Mouse (Mus musculus) hindbrain, embryonic 12.5 days (tissue): Measurements from ENCODE around the gene Baz2b. TPM values are rescaled to one million over a fixed set of nuclear protein-coding genes. Genes with fewer than 3 reads are reported as not detected.

Experiments
- ATAC-seq: fragments of 200-750 bp; cut with Nextera tagmentation; 2 replicates; pipeline ENCODE4 v1.8.0; 2017; ENCODE audit warnings: moderate TSS enrichment; ENCODE audit not compliant: low FRiP score
- H3K27ac ChIP-seq: fragments of 300-500 bp; sonication (generic); 2 replicates; pipeline ENCODE4 v1.5.1; 2016; ENCODE audit warnings: mild to moderate bottlenecking
- H3K27me3 ChIP-seq: fragments of 300-500 bp; sonication (generic); 2 replicates; pipeline ENCODE4 v1.6.1; 2016; ENCODE audit warnings: mild to moderate bottlenecking
- H3K36me3 ChIP-seq: fragments of 300-500 bp; sonication (generic); 2 replicates; pipeline ENCODE4 v1.6.1; 2016; ENCODE audit warnings: mild to moderate bottlenecking
- H3K4me1 ChIP-seq: fragments of 300-500 bp; sonication (generic); 2 replicates; pipeline ENCODE4 v1.6.1; 2016
- H3K4me2 ChIP-seq: fragments of 300-500 bp; sonication (generic); replicated peaks from 2 replicates; pipeline ENCODE4 v1.6.1; 2016; ENCODE audit warnings: mild to moderate bottlenecking
- H3K4me3 ChIP-seq: fragments of 300-500 bp; sonication (generic); 2 replicates; pipeline ENCODE4 v1.5.1; 2016; ENCODE audit warnings: mild to moderate bottlenecking
- H3K9ac ChIP-seq: fragments of 300-500 bp; sonication (generic); 2 replicates; pipeline ENCODE4 v1.6.1; 2016; ENCODE audit warnings: mild to moderate bottlenecking, moderate library complexity
- H3K9me3 ChIP-seq: fragments of 300-500 bp; sonication (generic); replicated peaks from 2 replicates; pipeline ENCODE4 v1.6.1; 2016; ENCODE audit warnings: mild to moderate bottlenecking
- WGBS: fragments of 180-500 bp; shearing (Covaris S2); methylation state at CpG from one replicate; pipeline ENCODE4 v1.1.7; 2016; 5-methylcytosine and 5-hydroxymethylcytosine counted together
- polyA plus RNA-seq: library from polyadenylated mRNA; unstranded; fragments of >200 nt; fragmentation: Nextera tagmentation; extraction: Ambion mirVana; gene quantifications from 2 replicates; pipeline ENCODE4 v1.2.1, GENCODE M21; 2016

Baz2b gene
- polyA plus RNA-seq, 1 experiment from 2014 or later = 92.4 TPM

DNA sequence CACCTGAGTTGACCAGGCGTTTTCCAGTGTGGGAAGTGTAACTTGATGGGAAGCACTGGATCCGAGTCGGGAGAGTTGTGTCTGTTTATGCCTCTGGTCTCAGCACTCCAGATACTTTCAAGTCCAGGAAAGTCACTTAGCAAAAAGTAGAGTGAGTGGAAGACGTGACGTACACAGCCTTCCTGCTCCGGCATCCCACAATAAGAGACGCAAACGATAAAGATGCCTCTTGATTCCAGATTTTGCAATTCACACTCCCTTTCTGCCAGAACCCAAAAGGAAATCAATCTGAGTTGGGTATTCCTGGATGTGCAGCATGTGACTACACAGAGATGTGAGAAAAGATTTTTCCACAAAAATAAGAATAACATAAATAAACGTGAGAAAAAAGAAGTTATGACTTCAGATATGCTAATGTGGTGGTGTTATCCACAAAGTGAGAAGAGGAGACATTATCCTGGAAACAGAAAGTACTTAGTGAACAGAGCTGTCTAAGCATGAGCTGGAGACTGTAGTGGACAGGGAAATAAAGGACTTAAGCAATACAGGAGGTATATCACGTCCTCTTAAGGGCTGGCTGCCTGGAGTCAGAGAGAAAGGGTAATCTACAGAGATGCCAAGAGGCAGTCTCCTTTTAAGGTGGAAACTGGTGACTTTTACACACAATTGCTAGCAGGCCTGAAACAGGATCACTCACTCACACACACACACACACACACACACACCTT is 154.7 kb downstream of the Baz2b start:
- Histone ChIP-seq H3K9ac (no peak overlapping the region), H3K9me3 (no peaks in the 10 kb centered on the region), H3K4me1 (peaks cover 27% of the 10 kb centered on the region), H3K27ac (no peak overlapping the region), H3K36me3 (no peaks in the 10 kb centered on the region), H3K4me3 (no peak overlapping the region), H3K4me2 (no peak overlapping the region), H3K27me3 (no peaks in the 10 kb centered on the region)
- no peak for ATAC-seq
- WGBS = 78% methylated on average over 10 of the region's 10 CpGs

- no peaks in the 10 kb centered on the region for H3K9me3 ChIP-seq
- H3K4me3 ChIP-seq = no peak overlapping the region
- no peaks in the 10 kb centered on the region for H3K36me3 ChIP-seq
- H3K4me1 ChIP-seq = peaks cover 27% of the 10 kb centered on the region
- H3K9ac ChIP-seq = no peak overlapping the region
- 68% methylated on average over 11 of the region's 11 CpGs for WGBS
- H3K4me2 ChIP-seq = no peak overlapping the region
- peak overlapping the region; percentile 24 for H3K27ac ChIP-seq
- no peaks in the 10 kb centered on the region for H3K27me3 ChIP-seq
- ATAC-seq = peak; percentile 73; the same call in 1 of the 2 replicates
These were observed 156.2 kb downstream of the Baz2b start for GRCm38 (mm10) chr2:60053222-60054010.

GRCm38 (mm10) chr2:60050667-60051460 is 158.8 kb downstream of the Baz2b start:
- H3K4me1 ChIP-seq = peaks cover 24% of the 10 kb centered on the region
- no peak overlapping the region for H3K27ac ChIP-seq
- no peaks in the 10 kb centered on the region for H3K9me3 ChIP-seq
- no peak overlapping the region for H3K9ac ChIP-seq
- no peaks in the 10 kb centered on the region for H3K36me3 ChIP-seq
- no peaks in the 10 kb centered on the region for H3K27me3 ChIP-seq
- no peak overlapping the region for H3K4me3 ChIP-seq
- ATAC-seq = no peak
- WGBS = 83% methylated on average over 9 of the region's 9 CpGs
- no peak overlapping the region for H3K4me2 ChIP-seq

DNA sequence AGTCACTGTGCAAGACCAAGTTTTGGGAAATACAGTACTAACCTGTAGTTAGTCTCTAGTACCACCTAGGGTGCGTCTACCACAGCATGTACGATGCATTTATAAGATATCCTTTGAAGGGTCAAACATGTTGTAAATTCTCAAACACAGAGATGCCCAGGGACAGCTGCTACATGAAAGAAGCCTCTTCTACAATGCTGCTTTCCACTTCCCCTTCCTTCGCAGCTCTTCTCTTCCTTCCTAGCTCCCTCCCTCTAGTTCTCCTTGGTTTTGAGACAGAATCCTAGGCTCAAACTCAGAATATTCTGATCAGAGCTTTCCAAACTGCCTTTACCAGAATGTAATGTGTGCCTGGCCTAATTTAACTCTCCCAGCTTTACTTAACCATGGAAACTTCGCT is 159.8 kb downstream of the Baz2b start:
- H3K9me3 ChIP-seq = no peaks in the 10 kb centered on the region
- H3K4me2 ChIP-seq = no peak overlapping the region
- H3K36me3 ChIP-seq = no peaks in the 10 kb centered on the region
- no peaks in the 10 kb centered on the region for H3K27me3 ChIP-seq
- WGBS = 93% methylated on average over 4 of the region's 4 CpGs
- H3K27ac ChIP-seq = no peak overlapping the region
- ATAC-seq = no peak
- H3K4me3 ChIP-seq = no peak overlapping the region
- H3K9ac ChIP-seq = no peak overlapping the region
- peaks cover 17% of the 10 kb centered on the region for H3K4me1 ChIP-seq

DNA sequence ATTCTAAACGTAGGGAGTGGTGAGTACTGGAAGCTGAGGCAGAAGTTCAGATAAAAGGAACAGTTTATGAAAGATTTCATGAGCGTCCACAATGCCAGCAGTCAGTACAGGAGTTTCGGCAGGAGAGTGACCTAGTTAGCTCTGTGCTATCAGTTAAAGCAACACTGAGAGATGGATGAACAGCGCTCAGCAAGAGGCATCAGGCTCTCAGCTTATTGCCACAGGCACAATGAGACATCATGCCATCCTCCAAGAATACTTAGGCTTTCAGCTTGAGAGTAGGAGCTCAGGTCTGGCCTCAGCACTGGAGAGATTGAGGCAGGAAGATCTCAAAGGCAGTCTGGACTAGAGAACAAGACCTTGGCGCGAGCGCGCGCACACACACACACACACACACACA is 160.3 kb downstream of the Baz2b start:
- no peaks in the 10 kb centered on the region for H3K9me3 ChIP-seq
- no peak for ATAC-seq
- H3K4me1 ChIP-seq = peaks cover 17% of the 10 kb centered on the region
- no peaks in the 10 kb centered on the region for H3K36me3 ChIP-seq
- no peak overlapping the region for H3K4me3 ChIP-seq
- no peak overlapping the region for H3K9ac ChIP-seq
- H3K27ac ChIP-seq = no peak overlapping the region
- H3K4me2 ChIP-seq = no peak overlapping the region
- 98% methylated on average over 9 of the region's 9 CpGs for WGBS
- H3K27me3 ChIP-seq = no peaks in the 10 kb centered on the region

DNA sequence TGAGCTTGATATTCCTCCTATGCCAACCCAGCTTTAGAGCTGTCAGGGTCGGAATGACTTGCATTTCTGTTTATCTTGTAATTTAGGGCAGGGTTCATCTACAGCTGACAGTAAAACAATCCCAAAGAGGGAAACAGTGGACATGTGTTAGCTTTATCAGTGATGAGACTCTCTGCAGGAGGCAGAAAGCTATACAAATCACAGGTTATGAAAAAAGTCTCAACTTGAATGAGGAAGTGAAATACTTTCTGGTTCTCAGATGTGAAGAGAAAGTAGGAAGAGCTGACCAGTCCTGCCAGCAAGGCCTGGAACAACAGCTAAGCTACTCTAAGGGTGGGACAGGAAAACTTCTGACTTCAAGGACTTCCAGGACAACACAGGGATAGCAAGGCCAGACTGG is 163.6 kb downstream of the Baz2b start:
- 73% methylated on average over 1 of the region's 1 CpGs for WGBS
- Histone ChIP-seq H3K4me2 (no peak overlapping the region), H3K36me3 (no peaks in the 10 kb centered on the region), H3K9ac (no peak overlapping the region), H3K27me3 (no peaks in the 10 kb centered on the region), H3K27ac (no peak overlapping the region), H3K4me1 (peaks cover 9% of the 10 kb centered on the region), H3K9me3 (no peaks in the 10 kb centered on the region), H3K4me3 (no peak overlapping the region)
- ATAC-seq = no peak

DNA sequence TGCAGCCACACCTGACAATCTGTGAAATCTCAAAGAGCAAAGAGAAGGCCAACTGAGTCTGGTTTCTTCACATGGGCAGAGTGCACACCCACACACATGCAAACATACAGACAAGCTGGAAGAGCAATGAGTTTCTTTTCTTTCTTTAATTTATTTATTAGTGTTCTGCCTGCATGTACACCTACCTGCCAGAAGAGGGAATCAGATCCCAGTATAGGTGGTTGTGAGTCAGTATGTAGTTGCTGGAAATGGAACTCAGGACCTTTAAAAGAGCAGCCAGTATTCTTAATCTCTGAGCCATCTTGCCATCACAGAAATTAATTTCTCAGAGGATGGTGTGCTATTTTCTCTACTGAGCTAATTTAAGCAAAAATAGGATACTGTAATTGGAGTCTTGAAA is 164.7 kb downstream of the Baz2b start:
- no peaks in the 10 kb centered on the region for H3K36me3 ChIP-seq
- no peak overlapping the region for H3K4me3 ChIP-seq
- no peaks in the 10 kb centered on the region for H3K9me3 ChIP-seq
- no peak overlapping the region for H3K9ac ChIP-seq
- no peak overlapping the region for H3K27ac ChIP-seq
- H3K4me1 ChIP-seq = peaks cover 9% of the 10 kb centered on the region
- H3K4me2 ChIP-seq = no peak overlapping the region
- H3K27me3 ChIP-seq = no peaks in the 10 kb centered on the region
- no peak for ATAC-seq

DNA sequence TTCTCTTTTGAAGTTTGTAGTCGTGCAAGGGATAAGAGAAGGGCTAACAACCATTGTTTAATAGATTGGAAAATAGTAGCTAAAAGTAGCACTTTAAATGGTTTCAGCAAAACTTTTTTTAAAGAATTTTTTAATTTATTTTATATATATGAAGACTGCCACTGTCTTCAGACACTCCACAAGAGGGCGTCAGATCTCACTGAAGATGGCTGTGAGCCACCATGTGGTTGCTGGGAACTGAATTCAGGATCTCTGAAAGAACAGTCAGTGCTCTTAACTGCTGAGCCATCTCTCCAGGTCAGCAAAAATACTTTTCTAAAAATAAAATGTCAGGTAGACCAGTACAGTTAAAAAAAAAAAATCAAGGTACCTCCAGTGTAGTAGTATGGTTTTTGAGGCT is 165.1 kb downstream of the Baz2b start:
- WGBS = 69% methylated on average over 2 of the region's 2 CpGs
- H3K27me3 ChIP-seq = no peaks in the 10 kb centered on the region
- no peaks in the 10 kb centered on the region for H3K9me3 ChIP-seq
- H3K4me3 ChIP-seq = no peak overlapping the region
- no peak for ATAC-seq
- H3K4me1 ChIP-seq = peaks cover 9% of the 10 kb centered on the region
- H3K27ac ChIP-seq = no peak overlapping the region
- H3K9ac ChIP-seq = no peak overlapping the region
- no peaks in the 10 kb centered on the region for H3K36me3 ChIP-seq
- no peak overlapping the region for H3K4me2 ChIP-seq

DNA sequence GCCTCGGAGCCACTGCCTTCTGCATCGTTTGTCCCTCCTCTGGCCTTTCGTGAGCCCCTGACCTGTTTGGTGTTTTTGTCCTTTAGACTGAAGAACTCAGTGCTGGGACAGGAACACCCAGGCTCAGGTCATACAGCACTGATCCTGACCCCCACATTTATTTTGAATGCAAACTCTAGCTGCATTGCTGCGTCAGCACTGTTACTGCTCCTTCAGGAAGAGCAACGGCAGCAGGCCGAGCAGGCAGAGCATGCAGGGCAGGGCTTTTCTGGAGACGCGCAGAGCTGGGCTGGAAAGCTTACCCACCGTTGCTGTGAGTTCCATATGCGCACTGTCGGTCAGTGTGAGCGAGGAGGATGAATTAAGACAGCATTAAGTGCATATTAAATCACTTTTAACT is 166.9 kb downstream of the Baz2b start:
- Histone ChIP-seq H3K4me3 (no peak overlapping the region), H3K27me3 (no peaks in the 10 kb centered on the region), H3K36me3 (no peaks in the 10 kb centered on the region), H3K27ac (peak overlapping the region; percentile 76), H3K9ac (no peak overlapping the region), H3K9me3 (no peaks in the 10 kb centered on the region), H3K4me2 (0 out of 2 replicates have a peak overlapping the region, but pooled peaks have one; percentile 13), H3K4me1 (peaks cover 6% of the 10 kb centered on the region)
- WGBS = 68% methylated on average over 12 of the region's 12 CpGs
- 0 out of 2 replicates have a peak, but pooled peaks have one; percentile 51 for ATAC-seq

DNA sequence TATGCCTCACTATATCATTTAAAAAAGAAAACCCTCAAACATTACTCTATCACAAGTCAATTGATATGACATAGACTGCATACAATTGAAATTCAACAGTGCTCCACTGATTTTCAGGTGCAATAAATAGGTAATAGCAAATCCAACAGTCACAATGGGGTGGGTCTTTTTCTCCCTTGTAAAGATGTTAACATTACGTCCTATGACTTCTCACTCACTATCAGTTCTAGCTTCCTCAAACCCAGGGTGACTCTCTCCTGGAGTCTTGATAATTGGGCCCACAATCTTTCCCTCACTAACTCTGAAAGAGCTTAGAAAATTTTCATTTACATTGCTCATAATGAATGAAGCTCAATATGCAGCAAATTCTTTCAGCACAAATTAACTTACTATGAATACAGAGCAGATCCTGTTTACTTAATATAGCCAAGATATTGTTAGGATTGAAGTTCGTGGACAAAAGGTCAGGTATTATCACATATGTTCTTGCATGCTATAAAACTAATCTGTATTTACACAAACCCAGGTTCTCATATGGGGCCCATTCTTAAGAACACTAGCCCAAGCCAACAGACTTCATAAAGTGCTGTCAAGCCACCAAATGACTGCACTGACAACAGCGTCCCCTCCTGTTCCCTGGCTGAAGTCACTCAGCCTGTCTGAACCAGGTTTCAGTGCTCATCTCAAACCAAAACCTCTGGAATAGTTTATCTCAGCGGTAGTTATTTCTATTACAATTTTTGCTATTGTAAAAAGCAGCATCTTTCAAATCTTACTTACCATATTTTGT is 168.0 kb downstream of the Baz2b start:
- Histone ChIP-seq H3K27ac (no peak overlapping the region), H3K4me3 (no peak overlapping the region), H3K4me1 (peaks cover 12% of the 10 kb centered on the region), H3K36me3 (no peaks in the 10 kb centered on the region), H3K4me2 (no peak overlapping the region), H3K9ac (no peak overlapping the region), H3K9me3 (no peaks in the 10 kb centered on the region), H3K27me3 (no peaks in the 10 kb centered on the region)
- WGBS = 95% methylated on average over 4 of the region's 4 CpGs
- no peak for ATAC-seq

DNA sequence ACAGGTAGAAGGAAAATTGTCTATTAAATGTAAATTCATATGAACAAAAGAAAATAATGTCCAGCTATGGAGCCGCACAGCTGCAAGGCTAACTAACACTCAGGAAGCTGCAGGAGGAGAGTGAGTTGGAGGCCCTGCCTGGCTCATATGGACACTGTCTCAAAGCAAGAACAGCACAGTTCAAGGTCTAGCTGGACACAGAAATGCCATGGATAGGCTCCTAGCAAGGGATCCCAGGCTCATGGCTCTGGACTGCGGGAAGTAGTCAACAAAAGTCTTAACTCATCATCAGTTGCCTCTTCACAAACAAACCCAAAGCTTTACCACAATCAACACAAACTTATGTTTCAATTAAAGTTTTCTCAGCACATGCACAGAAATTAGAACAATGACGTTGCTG is 169.5 kb downstream of the Baz2b start:
- H3K27ac ChIP-seq = no peak overlapping the region
- WGBS = 96% methylated on average over 3 of the region's 3 CpGs
- no peak overlapping the region for H3K4me2 ChIP-seq
- no peaks in the 10 kb centered on the region for H3K36me3 ChIP-seq
- H3K27me3 ChIP-seq = no peaks in the 10 kb centered on the region
- ATAC-seq = no peak
- H3K9me3 ChIP-seq = no peaks in the 10 kb centered on the region
- H3K4me1 ChIP-seq = peaks cover 12% of the 10 kb centered on the region
- H3K9ac ChIP-seq = no peak overlapping the region
- no peak overlapping the region for H3K4me3 ChIP-seq
